Mouse (Mus musculus) liver, postnatal 0 days (tissue): Measurements from ENCODE around the gene Samsn1.

Experiments
- CTCF ChIP-seq: sonication (generic); IDR thresholded peaks from 2 replicates; pipeline ENCODE4 v1.5.1; 2016; ENCODE audit warnings: antibody characterized with exemption, low read depth
- EP300 ChIP-seq: IDR thresholded peaks from 2 replicates; pipeline ENCODE4 v1.6.1; 2016; ENCODE audit warnings: antibody characterized with exemption, low read depth, mild to moderate bottlenecking

DNA sequence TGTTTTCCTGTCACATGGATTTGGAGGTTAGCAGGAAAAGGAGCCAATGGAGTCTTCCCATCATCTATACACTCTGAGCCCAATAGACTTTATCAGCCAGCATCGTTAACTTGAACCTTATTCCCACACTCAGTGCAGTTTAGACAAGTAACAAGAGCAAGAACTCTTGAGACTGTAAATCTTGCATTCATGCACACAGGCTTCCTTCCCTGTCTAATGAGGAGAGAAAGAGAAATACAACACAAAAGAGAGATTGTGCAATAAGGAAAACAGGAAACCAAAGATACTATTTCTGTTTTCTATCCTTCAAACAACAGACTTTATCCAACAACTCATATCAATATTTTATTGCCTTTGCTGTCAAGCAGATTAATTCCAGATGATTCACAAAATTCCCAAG lies 31.9 kb downstream of the Samsn1 start:
- TF ChIP-seq EP300 (no peak), CTCF (no peak)
